Mouse (Mus musculus) gastrocnemius, postnatal 36 days (tissue): Measurements from ENCODE around the gene Enox1. TPM values are rescaled to one million over a fixed set of nuclear protein-coding genes. Genes with fewer than 3 reads are reported as not detected.

Experiments
- DNase-seq, 2 experiments: peaks; one replicate each; pipeline ENCODE4 v3.0.0; 2022
- intact Hi-C: fragments of 180-260 bp; cut with DNase I; formaldehyde crosslinking; loops from one replicate; pipeline ENCODE4 v1.15.1; 2025
- total RNA-seq, 2 experiments: library from RNA; stranded (reverse); gene quantifications; 2 replicates each; pipeline ENCODE4 v1.2.3; 2021

Gene Enox1
- total RNA-seq, 2 experiments from 2014 or later, result 0.57 to 0.89 TPM

GRCm38 (mm10) chr14:77738056-77738455 lies 581.5 kb downstream of the Enox1 start:
- DNase-seq, result no peak
- intact Hi-C loops, result no loop called here

GRCm38 (mm10) chr14:77738751-77739365 lies 582.3 kb downstream of the Enox1 start:
- intact Hi-C loops, result no loop called here
- no peak for DNase-seq

GRCm38 (mm10) chr14:77739376-77739775 lies 582.8 kb downstream of the Enox1 start:
- DNase-seq, result no peak
- intact Hi-C loops, result no loop called here

- no peak for DNase-seq
- intact Hi-C loops, result no loop called here
Observed at GRCm38 (mm10) chr14:77744638-77745240, 588.2 kb downstream of the Enox1 start.

GRCm38 (mm10) chr14:77748920-77749319 lies 592.4 kb downstream of the Enox1 start:
- intact Hi-C loops, result no loop called here
- DNase-seq, result no peak

Other genes starting within 250 kb of the Enox1 start
- 1 to 10 TPM in 1 of 2 experiments, under 1 TPM in 1; 0.67 to 1.4 TPM for gene Ccdc122, start 120.0 kb upstream of the Enox1 start, total RNA-seq
- gene Lacc1, start 119.9 kb upstream of the Enox1 start, total RNA-seq, result under 1 TPM; 0.57 to 0.69 TPM